Mouse (Mus musculus): ENCODE data around the gene H6pd. TPM values are rescaled to one million over a fixed set of nuclear protein-coding genes. Genes with fewer than 3 reads are reported as not detected.
A peak's percentile ranks its signal among the peaks of the same experiment; 100 is the strongest.

H6pd gene
- 14.1 and 14.7 TPM in 2 replicates for polyA plus RNA-seq (2014; fragmentation: Nextera tagmentation; extraction: Ambion mirVana)

DNA sequence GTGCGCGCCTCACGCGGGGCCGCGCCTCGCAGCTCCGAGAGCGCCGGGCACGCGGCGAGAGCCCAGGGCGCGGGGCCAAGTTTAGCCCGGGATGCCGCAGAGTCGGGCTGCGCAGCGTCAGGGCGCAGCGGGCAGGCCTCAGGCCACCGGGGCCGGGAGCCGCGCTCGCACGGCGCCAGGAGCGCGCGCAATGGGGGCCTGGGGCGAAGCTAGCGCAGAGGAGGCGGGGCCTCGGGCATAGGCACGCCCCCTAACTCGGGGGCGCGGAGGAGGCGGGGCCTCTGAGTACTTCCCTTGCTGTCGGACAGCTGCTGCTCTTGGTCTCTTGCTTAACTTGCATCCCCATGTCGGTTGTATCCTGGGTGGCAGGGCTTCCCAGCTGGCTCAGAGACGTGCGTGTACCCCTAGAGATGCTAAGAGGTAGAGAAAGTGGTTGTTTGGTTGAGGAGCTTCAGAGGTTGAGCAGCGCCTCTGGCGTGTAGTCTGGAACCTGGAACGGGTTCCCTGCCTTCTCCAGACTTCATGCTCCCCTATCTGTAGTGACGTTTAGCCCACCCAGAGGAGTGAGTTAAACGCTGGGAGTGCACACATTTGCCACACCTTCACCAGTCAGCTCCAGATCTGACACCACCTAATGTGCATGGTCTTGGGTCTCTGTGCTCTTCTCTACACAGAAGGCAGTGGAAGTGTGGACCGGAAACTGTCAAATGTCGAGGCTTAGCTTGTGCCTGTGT is at the start of gene H6pd:
TSS of gene H6pd (minus strand) at position 171 of the 734 bp plus-strand sequence.
- Histone ChIP-seq H3K4me2 (ENCODE audit: low read depth, low read length) (peak within 1 kb of the TSS; percentile 64), H3K9me3 (ENCODE audit: control insufficient read depth, low read length) (no peaks in the 10 kb centered on the region), H3K36me3 (ENCODE audit: control insufficient read depth, insufficient read depth, low read length) (no peaks in the 10 kb centered on the region), H3K4me3 (ENCODE audit: low read depth, low read length) (peak within 1 kb of the TSS; percentile 80), H3K27me3 (replicated peaks; ENCODE audit: control insufficient read depth, insufficient read depth, low read length) (no peaks in the 10 kb centered on the region), H3K27ac (replicated peaks; ENCODE audit: low read depth, low read length) (peak within 1 kb of the TSS; percentile 91), H3K4me1 (ENCODE audit: control insufficient read depth, insufficient read depth, low read length) (peaks cover 20% of the 10 kb centered on the region), H3K9ac (ENCODE audit: low read depth, low read length) (peak within 1 kb of the TSS; percentile 91)
- DNase-seq (ENCODE audit: low spot score) = peak; percentile 95
- WGBS = 13% methylated on average over 18 of the region's 52 CpGs
- peak; percentile 92 for ATAC-seq (ENCODE audit: low read depth)

DNA sequence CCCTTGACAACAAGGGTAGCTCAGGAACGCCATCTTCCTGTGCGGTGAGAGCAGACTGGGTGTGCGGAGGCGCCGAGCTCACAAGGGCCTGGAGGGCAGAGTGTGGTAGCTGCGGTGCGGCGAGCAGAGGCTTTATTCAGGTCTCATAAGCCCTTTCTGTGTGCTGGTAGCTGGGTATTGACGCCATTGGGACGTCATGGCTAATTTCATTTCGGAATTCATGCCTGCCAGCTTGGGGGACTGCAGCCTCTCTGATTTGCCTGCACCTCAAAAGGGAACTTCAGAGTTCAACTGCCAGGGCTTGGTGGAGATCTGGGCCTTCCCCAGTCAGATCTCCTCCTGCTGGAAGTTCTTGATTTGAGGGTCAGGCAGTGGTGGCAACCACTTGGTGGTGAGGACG is 48.9 kb upstream of the H6pd start:
- H3K4me2 ChIP-seq (ENCODE audit: low read depth, low read length) = no peak overlapping the region
- no peak overlapping the region for H3K9ac ChIP-seq (ENCODE audit: low read depth, low read length)
- peaks cover 14% of the 10 kb centered on the region for H3K4me1 ChIP-seq (ENCODE audit: control insufficient read depth, insufficient read depth, low read length)
- H3K27ac ChIP-seq (replicated peaks; ENCODE audit: low read depth, low read length) = no peak overlapping the region
- H3K9me3 ChIP-seq (ENCODE audit: control insufficient read depth, low read length) = no peaks in the 10 kb centered on the region
- H3K27me3 ChIP-seq (replicated peaks; ENCODE audit: control insufficient read depth, insufficient read depth, low read length) = no peaks in the 10 kb centered on the region
- WGBS = 90% methylated on average over 12 of the region's 12 CpGs
- H3K36me3 ChIP-seq (ENCODE audit: control insufficient read depth, insufficient read depth, low read length) = peaks cover 4% of the 10 kb centered on the region; the same call in 1 of the 2 replicates
- DNase-seq (ENCODE audit: low spot score) (no peak), ATAC-seq (ENCODE audit: low read depth) (no peak)
- no peak overlapping the region for H3K4me3 ChIP-seq (ENCODE audit: low read depth, low read length)

DNA sequence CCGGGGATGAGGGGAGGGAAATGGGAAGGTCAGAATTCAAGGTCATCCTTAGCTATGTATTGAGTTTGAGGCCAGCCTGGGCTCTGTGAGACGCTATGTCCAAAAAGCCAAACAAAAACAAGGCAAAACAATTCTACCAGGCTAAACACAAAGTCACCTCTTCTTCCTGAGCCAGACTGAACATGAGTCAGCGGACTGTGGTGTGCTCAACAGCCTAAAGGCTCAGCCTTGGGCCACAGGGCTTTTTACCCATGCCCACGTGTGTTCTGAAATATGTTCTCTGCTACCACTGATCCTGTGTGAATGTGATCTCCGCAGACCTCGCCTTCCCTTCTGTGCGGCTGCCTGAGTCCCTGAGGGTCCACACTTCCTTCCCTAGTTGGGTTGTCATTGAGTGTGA is 47.3 kb upstream of the H6pd start:
- Histone ChIP-seq H3K36me3 (ENCODE audit: control insufficient read depth, insufficient read depth, low read length) (peaks cover 4% of the 10 kb centered on the region; the same call in 1 of the 2 replicates), H3K27me3 (replicated peaks; ENCODE audit: control insufficient read depth, insufficient read depth, low read length) (no peaks in the 10 kb centered on the region), H3K4me1 (ENCODE audit: control insufficient read depth, insufficient read depth, low read length) (peaks cover 11% of the 10 kb centered on the region), H3K27ac (replicated peaks; ENCODE audit: low read depth, low read length) (no peak overlapping the region), H3K4me2 (ENCODE audit: low read depth, low read length) (no peak overlapping the region), H3K4me3 (ENCODE audit: low read depth, low read length) (no peak overlapping the region), H3K9ac (ENCODE audit: low read depth, low read length) (no peak overlapping the region), H3K9me3 (ENCODE audit: control insufficient read depth, low read length) (no peaks in the 10 kb centered on the region)
- 72% methylated on average over 7 of the region's 7 CpGs for WGBS
- DNase-seq (ENCODE audit: low spot score) = no peak
- no peak for ATAC-seq (ENCODE audit: low read depth)

DNA sequence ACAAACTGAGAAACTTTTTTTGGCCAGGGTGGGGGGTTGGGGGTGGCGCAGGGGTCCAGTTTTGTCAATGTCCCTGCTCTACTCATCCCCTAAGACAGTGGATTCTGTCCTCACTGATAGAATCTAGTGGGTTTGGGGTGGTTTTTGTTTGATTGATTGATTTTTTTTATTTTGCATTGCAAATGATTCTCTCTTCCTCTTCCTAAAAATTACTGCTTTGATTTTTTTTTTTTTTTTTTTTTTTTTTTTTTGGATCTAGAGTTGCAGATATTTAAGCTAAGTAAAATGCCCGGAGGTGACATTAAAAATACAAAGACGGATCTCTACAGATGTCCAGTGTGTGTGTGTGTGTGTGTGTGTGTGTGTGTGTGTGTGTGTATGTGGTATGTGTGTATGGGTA is 43.6 kb upstream of the H6pd start:
- H3K4me2 ChIP-seq (ENCODE audit: low read depth, low read length) = no peak overlapping the region
- peaks cover 15% of the 10 kb centered on the region; the same call in 1 of the 2 replicates for H3K4me1 ChIP-seq (ENCODE audit: control insufficient read depth, insufficient read depth, low read length)
- H3K36me3 ChIP-seq (ENCODE audit: control insufficient read depth, insufficient read depth, low read length) = peaks cover 4% of the 10 kb centered on the region; the same call in 1 of the 2 replicates
- no peak overlapping the region for H3K9ac ChIP-seq (ENCODE audit: low read depth, low read length)
- no peaks in the 10 kb centered on the region for H3K9me3 ChIP-seq (ENCODE audit: control insufficient read depth, low read length)
- H3K27ac ChIP-seq (replicated peaks; ENCODE audit: low read depth, low read length) = no peak overlapping the region
- ATAC-seq (ENCODE audit: low read depth) = no peak
- no peak overlapping the region for H3K4me3 ChIP-seq (ENCODE audit: low read depth, low read length)
- DNase-seq (ENCODE audit: low spot score) = no peak
- peaks cover 15% of the 10 kb centered on the region for H3K27me3 ChIP-seq (replicated peaks; ENCODE audit: control insufficient read depth, insufficient read depth, low read length)
- 83% methylated on average over 3 of the region's 3 CpGs for WGBS

DNA sequence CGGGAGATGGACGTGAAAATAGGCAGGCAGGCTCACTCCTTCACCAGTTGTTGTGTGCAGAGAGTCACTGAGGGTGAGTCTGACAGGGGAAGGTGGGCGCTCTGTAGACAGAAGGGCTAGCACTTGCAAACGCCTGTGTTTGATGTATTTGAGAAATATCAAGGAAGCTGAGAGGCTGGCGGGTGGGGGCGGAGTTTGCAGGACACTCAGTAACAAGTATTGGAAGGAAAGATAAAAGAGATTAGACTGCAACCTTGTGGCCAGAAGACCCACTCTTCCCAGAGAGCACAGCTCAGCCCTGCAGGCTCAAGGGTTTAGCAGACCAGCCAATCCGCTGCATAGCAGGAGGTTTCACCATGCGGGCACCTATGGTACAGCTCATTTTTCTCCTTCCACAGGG is 42.7 kb upstream of the H6pd start:
- Histone ChIP-seq H3K27ac (replicated peaks; ENCODE audit: low read depth, low read length) (no peak overlapping the region), H3K36me3 (ENCODE audit: control insufficient read depth, insufficient read depth, low read length) (no peaks in the 10 kb centered on the region), H3K4me3 (ENCODE audit: low read depth, low read length) (no peak overlapping the region), H3K9me3 (ENCODE audit: control insufficient read depth, low read length) (no peaks in the 10 kb centered on the region), H3K9ac (ENCODE audit: low read depth, low read length) (no peak overlapping the region), H3K27me3 (replicated peaks; ENCODE audit: control insufficient read depth, insufficient read depth, low read length) (peaks cover 16% of the 10 kb centered on the region), H3K4me1 (ENCODE audit: control insufficient read depth, insufficient read depth, low read length) (peaks cover 15% of the 10 kb centered on the region; the same call in 1 of the 2 replicates), H3K4me2 (ENCODE audit: low read depth, low read length) (no peak overlapping the region)
- 74% methylated on average over 8 of the region's 8 CpGs for WGBS
- no peak for DNase-seq (ENCODE audit: low spot score)
- no peak for ATAC-seq (ENCODE audit: low read depth)

DNA sequence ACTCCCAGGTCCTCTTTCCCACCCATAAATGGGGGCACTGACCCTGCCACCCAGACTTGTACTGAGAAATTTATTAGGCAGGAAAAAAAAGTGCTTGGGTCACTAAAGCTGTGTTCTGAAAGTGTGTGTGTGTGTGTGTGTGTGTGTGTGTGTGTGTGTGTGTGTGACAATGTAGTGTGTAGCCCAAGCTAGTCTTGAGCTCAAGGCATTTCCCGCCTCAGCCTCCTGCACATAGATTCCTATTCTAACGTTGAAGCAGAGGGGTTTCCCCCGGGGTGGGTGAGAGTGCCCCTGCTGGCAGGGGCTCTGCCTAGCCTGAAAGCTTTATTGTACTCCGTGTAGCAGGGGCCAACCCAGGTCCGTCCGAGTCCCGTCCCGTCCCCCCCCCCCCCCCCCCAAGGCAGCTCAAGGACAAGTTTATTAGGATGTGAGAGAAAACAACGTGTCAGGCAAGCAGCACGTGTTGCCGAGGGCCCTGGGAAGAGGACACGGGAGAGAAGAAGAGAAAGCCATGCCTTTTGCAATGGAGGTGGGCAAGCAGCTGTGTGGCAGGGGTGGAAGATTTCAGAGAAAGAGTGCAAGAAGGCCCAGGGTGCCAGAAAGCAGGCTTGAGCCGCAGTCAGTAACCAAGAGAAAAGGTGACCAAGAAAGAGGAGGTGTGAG is 40.9 kb upstream of the H6pd start:
- no peak for ATAC-seq (ENCODE audit: low read depth)
- no peak for DNase-seq (ENCODE audit: low spot score)
- peak overlapping the region; percentile 48; the same call in 1 of the 2 replicates for H3K4me3 ChIP-seq (ENCODE audit: low read depth, low read length)
- H3K27me3 ChIP-seq (replicated peaks; ENCODE audit: control insufficient read depth, insufficient read depth, low read length) = peaks cover 16% of the 10 kb centered on the region
- no peak overlapping the region for H3K9ac ChIP-seq (ENCODE audit: low read depth, low read length)
- H3K27ac ChIP-seq (replicated peaks; ENCODE audit: low read depth, low read length) = no peak overlapping the region
- peak overlapping the region; percentile 94; the same call in 1 of the 2 replicates for H3K4me2 ChIP-seq (ENCODE audit: low read depth, low read length)
- no peaks in the 10 kb centered on the region for H3K9me3 ChIP-seq (ENCODE audit: control insufficient read depth, low read length)
- H3K4me1 ChIP-seq (ENCODE audit: control insufficient read depth, insufficient read depth, low read length) = peaks cover 15% of the 10 kb centered on the region; the same call in 1 of the 2 replicates
- no peaks in the 10 kb centered on the region for H3K36me3 ChIP-seq (ENCODE audit: control insufficient read depth, insufficient read depth, low read length)
- 25% methylated on average over 13 of the region's 13 CpGs for WGBS

DNA sequence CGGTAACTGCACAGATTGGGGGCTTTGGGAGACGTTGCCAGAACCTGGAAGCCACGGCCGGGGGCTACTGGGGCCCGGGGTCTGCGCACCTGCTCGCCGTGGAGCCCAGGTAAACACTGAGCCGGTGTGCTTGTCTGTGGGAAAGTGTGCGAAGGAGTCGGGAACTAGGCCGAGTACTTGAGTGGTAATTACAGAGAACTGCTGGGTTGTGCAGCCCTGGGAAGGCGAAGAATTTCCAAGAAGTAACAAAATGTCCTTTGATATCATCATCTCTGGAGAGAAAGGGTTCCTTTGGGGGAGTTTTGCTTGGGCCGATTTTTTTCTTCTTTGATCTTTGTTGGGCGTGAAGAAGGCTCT is 40.3 kb upstream of the H6pd start:
- Histone ChIP-seq H3K36me3 (ENCODE audit: control insufficient read depth, insufficient read depth, low read length) (no peaks in the 10 kb centered on the region), H3K27ac (replicated peaks; ENCODE audit: low read depth, low read length) (no peak overlapping the region), H3K27me3 (replicated peaks; ENCODE audit: control insufficient read depth, insufficient read depth, low read length) (peaks cover 16% of the 10 kb centered on the region), H3K9me3 (ENCODE audit: control insufficient read depth, low read length) (no peaks in the 10 kb centered on the region), H3K4me2 (ENCODE audit: low read depth, low read length) (peak overlapping the region; percentile 94), H3K4me3 (ENCODE audit: low read depth, low read length) (peak overlapping the region; percentile 48), H3K4me1 (ENCODE audit: control insufficient read depth, insufficient read depth, low read length) (peaks cover 15% of the 10 kb centered on the region; the same call in 1 of the 2 replicates), H3K9ac (ENCODE audit: low read depth, low read length) (peak overlapping the region; percentile 58)
- DNase-seq (ENCODE audit: low spot score) = no peak
- WGBS = 15% methylated on average over 15 of the region's 15 CpGs
- ATAC-seq (ENCODE audit: low read depth) = 0 out of 2 replicates have a peak, but pooled peaks have one; percentile 31

DNA sequence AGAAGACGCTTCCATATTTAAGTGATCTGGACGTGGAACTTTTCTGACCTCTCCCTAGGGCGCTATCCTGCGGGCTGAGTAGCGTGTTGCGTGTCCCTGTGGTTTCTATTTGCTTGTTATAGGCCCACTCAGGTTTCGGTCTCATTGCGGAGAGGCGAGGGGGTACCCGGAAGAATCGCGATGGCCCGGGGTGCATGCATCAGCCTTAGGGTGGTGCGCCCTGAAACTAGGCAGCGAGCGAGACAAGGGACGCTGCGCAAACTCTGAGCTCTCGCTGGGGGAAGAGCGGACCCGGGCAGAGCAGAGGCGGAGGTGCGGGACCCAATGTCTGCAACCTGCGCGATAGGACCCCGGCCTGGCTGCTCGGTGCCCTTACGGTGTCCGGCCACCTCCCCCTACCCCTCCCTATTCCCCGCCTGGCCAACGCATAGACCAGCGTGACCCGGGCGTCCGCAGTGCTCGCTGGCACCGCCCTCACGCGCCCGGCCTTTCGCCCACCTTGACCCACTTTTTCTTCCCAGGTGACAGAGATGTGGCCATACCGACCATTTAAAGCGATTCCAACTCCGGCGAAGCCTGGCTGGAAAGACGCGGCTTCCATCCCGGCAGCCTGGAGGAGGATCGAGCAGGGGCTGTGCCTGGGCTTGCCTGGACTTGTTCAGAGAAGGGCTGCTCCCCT is 39.8 kb upstream of the H6pd start:
- under 1% methylated on average over 44 of the region's 49 CpGs for WGBS
- H3K27ac ChIP-seq (replicated peaks; ENCODE audit: low read depth, low read length) = no peak overlapping the region
- peaks cover 16% of the 10 kb centered on the region for H3K27me3 ChIP-seq (replicated peaks; ENCODE audit: control insufficient read depth, insufficient read depth, low read length)
- H3K4me3 ChIP-seq (ENCODE audit: low read depth, low read length) = peak overlapping the region; percentile 48
- peak; percentile 47 for ATAC-seq (ENCODE audit: low read depth)
- H3K9ac ChIP-seq (ENCODE audit: low read depth, low read length) = peak overlapping the region; percentile 58
- peaks cover 15% of the 10 kb centered on the region; the same call in 1 of the 2 replicates for H3K4me1 ChIP-seq (ENCODE audit: control insufficient read depth, insufficient read depth, low read length)
- DNase-seq (ENCODE audit: low spot score) = peak; percentile 42
- no peaks in the 10 kb centered on the region for H3K9me3 ChIP-seq (ENCODE audit: control insufficient read depth, low read length)
- H3K36me3 ChIP-seq (ENCODE audit: control insufficient read depth, insufficient read depth, low read length) = no peaks in the 10 kb centered on the region
- peak overlapping the region; percentile 94 for H3K4me2 ChIP-seq (ENCODE audit: low read depth, low read length)
